ENCODE assay signal across 8 mouse cellular contexts in genomic region chr2:30795271-30795888, GRCm38 (mm10). TPM values are rescaled to one million over a fixed set of nuclear protein-coding genes. Genes with fewer than 3 reads are reported as not detected.
DNase-seq lines count a peak whose midpoint lies in the region; ATAC-seq and TF ChIP-seq lines count a peak whose summit lies in the region.

No protein-coding gene starts in this region.

- ATAC-seq in forebrain, embryonic 15.5 days (replicated peaks): no peak
- no peak for ATAC-seq in liver, embryonic 14.5 days (ENCODE audit: insufficient read depth)
- no peak for ATAC-seq in activated CD4-positive, CD25-positive, alpha-beta regulatory T cell, adult 4 months

- H3K9me3 ChIP-seq in forebrain, embryonic 15.5 days: no peaks in the 10 kb centered on the region
- H3K9me3 ChIP-seq in liver, embryonic 14.5 days (ENCODE audit: control insufficient read depth, low read length): no peaks in the 10 kb centered on the region

- H3K27ac ChIP-seq in gastrocnemius, adult 2 months: peak overlapping the region; percentile 91
- H3K27ac ChIP-seq in forebrain, embryonic 15.5 days (replicated peaks): peak overlapping the region; percentile 80
- no peak overlapping the region for H3K27ac ChIP-seq in liver, embryonic 14.5 days

- intact Hi-C loops in gastrocnemius, adult 2 months (cut with DNase I): loop anchor here (2.0 kb wide), 2 partner anchors 139 to 323 kb away; no protein-coding TSS in a partner anchor

- no peak for TF ChIP-seq CTCF in gastrocnemius, adult 2 months (IDR thresholded peaks at IDR 0.05)
- TF ChIP-seq CTCF in liver, embryonic 14.5 days (IDR thresholded peaks at IDR 0.05; ENCODE audit: low read depth): no peak

- no peak overlapping the region for H3K9ac ChIP-seq in forebrain, embryonic 15.5 days (replicated peaks)
- H3K9ac ChIP-seq in liver, embryonic 14.5 days (replicated peaks): 0 out of 2 replicates have a peak overlapping the region, but pooled peaks have one; percentile 3

- no peaks in the 10 kb centered on the region for H3K27me3 ChIP-seq in forebrain, embryonic 15.5 days
- H3K27me3 ChIP-seq in liver, embryonic 14.5 days (ENCODE audit: control insufficient read depth, insufficient read depth, low read length): peaks cover 18% of the 10 kb centered on the region

- peak overlapping the region; percentile 75 for H3K4me3 ChIP-seq in gastrocnemius, adult 2 months
- no peak overlapping the region for H3K4me3 ChIP-seq in forebrain, embryonic 15.5 days
- H3K4me3 ChIP-seq in liver, embryonic 14.5 days (ENCODE audit: insufficient read depth in 1 of 2, low read depth in 2 of 2, low read length in 2 of 2): peak overlapping the region in 1 of 2 experiments; percentile 33; a peak in 2 of 4 replicates

- DNase-seq in gastrocnemius, adult 2 months: no peak
- DNase-seq in gastrocnemius, postnatal 10 days: no peak
- DNase-seq in 3134 (ENCODE audit: extremely low read depth, insufficient read length, low spot score): peak; percentile 67
- DNase-seq in liver, embryonic 14.5 days (ENCODE audit: low read depth in 3 of 3, low spot score in 3 of 3): no peak
- no peak for DNase-seq in ovary, postnatal 36 days (ENCODE audit: low spot score)
- no peak for DNase-seq in thymus, adult 18-20 months

- no peak overlapping the region for H3K4me2 ChIP-seq in forebrain, embryonic 15.5 days (replicated peaks)
- H3K4me2 ChIP-seq in liver, embryonic 14.5 days (ENCODE audit: low read depth): peak overlapping the region; percentile 62

- WGBS in forebrain, embryonic 15.5 days: 60% methylated on average over 7 of the region's 7 CpGs
- WGBS in liver, embryonic 14.5 days (ENCODE audit: insufficient replicate concordance): 66% methylated on average over 7 of the region's 7 CpGs

- H3K36me3 ChIP-seq in forebrain, embryonic 15.5 days: no peaks in the 10 kb centered on the region
- H3K36me3 ChIP-seq in liver, embryonic 14.5 days (replicated peaks; ENCODE audit: control insufficient read depth, insufficient read depth, low read depth): no peaks in the 10 kb centered on the region

- peaks cover 29% of the 10 kb centered on the region for H3K4me1 ChIP-seq in forebrain, embryonic 15.5 days
- H3K4me1 ChIP-seq in liver, embryonic 14.5 days (replicated peaks; ENCODE audit: control insufficient read depth in 2 of 2, insufficient read depth in 2 of 2, low read length in 1 of 2): peaks cover 3% of the 10 kb centered on the region in 2 experiments; a peak in 2 of 4 replicates

- no peak for TF ChIP-seq EP300 in liver, embryonic 14.5 days (IDR thresholded peaks at IDR 0.05; ENCODE audit: low read depth)

RNA-seq across cellular contexts. Expression of gene 1700001O22Rik, which starts 8.1 kb away (rescaled TPM):
- total RNA-seq in gastrocnemius, adult 2 months (2021): 10 to 100 TPM in 1 of 2 experiments, under 1 TPM in 1; 0.33 to 22.0 TPM
- total RNA-seq in gastrocnemius, postnatal 10 days (2021): 1 to 10 TPM in 1 of 2 experiments, under 1 TPM in 1; 0.33 to 1.1 TPM
- 2.6 and 3.7 TPM in 2 replicates for polyA plus RNA-seq in forebrain, embryonic 15.5 days (2015; fragmentation: Nextera tagmentation; extraction: Ambion mirVana)
- not detected in 2 replicates for polyA plus RNA-seq in liver, embryonic 14.5 days (2012; rRNA removed)
- not detected in 2 replicates for polyA plus RNA-seq in liver, embryonic 14.5 days (2014; fragmentation: Nextera tagmentation; extraction: Ambion mirVana)
- polyA plus RNA-seq in activated CD4-positive, CD25-positive, alpha-beta regulatory T cell, adult 4 months (2017; shearing (Covaris generic)): under 1 TPM; 0.73 to 0.76 TPM

RNA-seq across cellular contexts. Expression of gene Ntmt1, which starts 12.2 kb away (rescaled TPM):
- total RNA-seq in gastrocnemius, adult 2 months (2021): 10 to 100 TPM; 14.3 to 15.6 TPM
- 10 to 100 TPM; 20.1 to 22.8 TPM for total RNA-seq in gastrocnemius, postnatal 10 days (2021)
- 117 and 131 TPM in 2 replicates for polyA plus RNA-seq in forebrain, embryonic 15.5 days (2015; fragmentation: Nextera tagmentation; extraction: Ambion mirVana)
- polyA plus RNA-seq in liver, embryonic 14.5 days (2012; rRNA removed): 12.0 and 14.5 TPM in 2 replicates
- 23.3 and 25.6 TPM in 2 replicates for polyA plus RNA-seq in liver, embryonic 14.5 days (2014; fragmentation: Nextera tagmentation; extraction: Ambion mirVana)
- 10 to 100 TPM; 28.2 to 38.9 TPM for polyA plus RNA-seq in activated CD4-positive, CD25-positive, alpha-beta regulatory T cell, adult 4 months (2017; shearing (Covaris generic))

RNA-seq across cellular contexts. Expression of gene Asb6, which starts 34.8 kb away (rescaled TPM):
- 1 to 10 TPM; 7.0 TPM for total RNA-seq in gastrocnemius, adult 2 months (2021)
- total RNA-seq in gastrocnemius, postnatal 10 days (2021): 1 to 10 TPM; 8.9 to 9.0 TPM
- polyA plus RNA-seq in forebrain, embryonic 15.5 days (2015; fragmentation: Nextera tagmentation; extraction: Ambion mirVana): 43.3 and 45.3 TPM in 2 replicates
- 25.8 and 27.0 TPM in 2 replicates for polyA plus RNA-seq in liver, embryonic 14.5 days (2012; rRNA removed)
- polyA plus RNA-seq in liver, embryonic 14.5 days (2014; fragmentation: Nextera tagmentation; extraction: Ambion mirVana): 25.9 and 26.2 TPM in 2 replicates
- 10 to 100 TPM; 27.4 to 36.2 TPM for polyA plus RNA-seq in activated CD4-positive, CD25-positive, alpha-beta regulatory T cell, adult 4 months (2017; shearing (Covaris generic))

RNA-seq across cellular contexts. Expression of gene Prrx2, which starts 39.4 kb away (rescaled TPM):
- total RNA-seq in gastrocnemius, adult 2 months (2021): 1 to 10 TPM; 1.2 to 4.2 TPM
- total RNA-seq in gastrocnemius, postnatal 10 days (2021): 1 to 10 TPM; 4.3 to 4.8 TPM
- polyA plus RNA-seq in forebrain, embryonic 15.5 days (2015; fragmentation: Nextera tagmentation; extraction: Ambion mirVana): 1.6 and 3.1 TPM in 2 replicates
- 0.34 and 0.49 TPM in 2 replicates for polyA plus RNA-seq in liver, embryonic 14.5 days (2012; rRNA removed)
- polyA plus RNA-seq in liver, embryonic 14.5 days (2014; fragmentation: Nextera tagmentation; extraction: Ambion mirVana): 0.09 TPM in 1 of 2 replicates, not detected in the other
- polyA plus RNA-seq in activated CD4-positive, CD25-positive, alpha-beta regulatory T cell, adult 4 months (2017; shearing (Covaris generic)): not detected
